Mouse (Mus musculus) testis, adult 2 months (tissue): Measurements from ENCODE around the gene Cnep1r1.

Experiments
- CTCF ChIP-seq: fragments of 200-500 bp; IDR thresholded peaks from 2 replicates; pipeline ENCODE4 v1.5.1; 2012; ENCODE audit warnings: low read depth, mild to moderate bottlenecking, inconsistent platforms, low read length, moderate library complexity; ENCODE audit not compliant: control insufficient read depth, insufficient read depth, insufficient replicate concordance
- POLR2A ChIP-seq: fragments of 200-500 bp; IDR thresholded peaks from 2 replicates; pipeline ENCODE4 v1.6.1; 2012; ENCODE audit warnings: low read depth, mild to moderate bottlenecking, inconsistent platforms, low read length, moderate library complexity; ENCODE audit not compliant: control insufficient read depth

DNA sequence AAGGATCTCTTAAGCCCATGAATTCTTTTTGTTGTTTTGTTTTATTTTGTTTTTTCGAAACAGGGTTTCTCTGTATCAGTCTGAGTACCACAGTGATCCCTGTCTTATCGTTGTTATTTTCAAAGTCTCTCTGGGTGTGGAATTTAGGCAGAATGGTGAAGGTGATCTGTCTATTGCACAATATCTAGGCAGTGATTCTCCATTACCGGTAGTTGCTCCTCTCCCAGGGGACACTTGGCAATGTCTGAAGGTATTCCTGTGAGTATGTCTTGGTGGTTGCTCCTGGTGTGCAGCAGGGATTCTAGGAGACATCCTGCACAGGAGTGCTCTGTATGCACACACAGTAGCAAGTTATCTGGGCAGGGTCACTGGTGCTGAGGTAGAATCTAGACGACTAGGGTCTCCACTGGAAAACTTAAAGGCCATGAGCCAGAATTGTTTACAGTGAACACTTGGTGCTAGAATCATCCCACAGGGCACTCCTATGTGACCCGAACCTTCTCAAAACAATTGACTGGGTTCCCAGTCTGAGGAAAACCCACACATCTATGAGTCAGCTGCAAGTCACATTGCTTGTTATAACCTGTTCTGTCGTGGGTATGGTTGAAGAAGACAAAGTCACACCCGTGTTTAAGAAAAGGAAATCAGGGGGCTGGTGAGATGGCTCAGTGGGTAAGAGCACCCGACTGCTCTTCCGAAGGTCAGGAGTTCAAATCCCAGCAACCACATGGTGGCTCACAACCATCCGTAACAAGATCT is 41.8 kb downstream of the Cnep1r1 start:
- no peak for TF ChIP-seq POLR2A
- no peak for TF ChIP-seq CTCF
